Mouse (Mus musculus) right cerebral cortex, postnatal 14 days (tissue): Measurements from ENCODE around the gene Igsf9.

Experiments
- DNase-seq: peaks from one replicate; pipeline ENCODE4 v3.0.0; 2022

The Igsf9 gene

GRCm38 (mm10) chr1:172499765-172500441 lies 18.3 kb downstream of the Igsf9 start, which contains the start of gene Tagln2:
Gene Tagln2 (plus strand): TSS chr1:172500047.
- DNase-seq, result peak; percentile 44

DNA sequence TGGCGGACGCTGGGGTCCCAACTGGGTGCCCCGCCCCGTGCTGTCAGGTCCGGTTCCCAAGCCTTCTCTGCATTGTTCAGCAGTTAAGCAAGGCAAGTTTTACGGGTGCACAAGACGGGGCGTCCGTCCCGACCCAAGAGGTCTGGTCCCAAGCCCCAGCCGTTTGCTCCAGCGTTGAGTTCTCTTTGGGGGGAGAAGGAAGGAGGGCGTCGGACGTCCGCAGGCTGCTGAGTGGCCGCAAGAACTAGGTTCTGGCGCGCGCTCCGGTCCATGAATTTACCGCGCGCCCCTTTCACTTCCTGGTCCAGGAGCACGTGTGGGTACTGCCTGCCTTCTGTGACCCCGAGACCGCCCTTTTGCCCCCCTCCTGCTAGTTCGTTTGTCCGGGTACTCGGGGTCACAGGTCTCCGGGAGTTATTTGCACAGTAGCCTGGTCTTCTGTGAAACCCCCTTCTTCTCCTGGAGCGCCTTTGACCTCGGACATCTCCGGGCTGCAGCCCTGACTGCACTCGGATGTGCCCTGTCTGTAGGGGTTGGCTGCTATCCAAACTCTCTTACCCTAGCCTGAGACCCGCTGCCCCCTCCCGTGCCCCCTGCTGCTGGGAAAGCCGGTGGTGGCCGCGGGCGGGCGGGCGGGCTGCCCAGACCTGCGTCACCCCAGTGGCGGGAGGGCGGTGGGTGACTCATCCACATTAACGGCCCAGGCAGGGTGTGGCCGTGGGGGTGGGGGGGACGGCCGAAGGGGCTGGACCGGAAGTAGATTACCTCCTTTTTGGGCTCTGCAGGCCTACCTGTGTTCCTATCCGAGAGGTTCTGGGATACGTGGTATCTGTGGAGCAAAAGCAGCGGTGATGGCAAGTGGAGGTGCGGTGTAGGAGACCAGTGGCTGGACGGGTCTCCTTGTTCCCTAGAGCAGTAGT lies 19.1 kb downstream of the Igsf9 start:
- no peak for DNase-seq

- no peak for DNase-seq
Measured at GRCm38 (mm10) chr1:172501371-172502144, 20.0 kb downstream of the Igsf9 start.

DNA sequence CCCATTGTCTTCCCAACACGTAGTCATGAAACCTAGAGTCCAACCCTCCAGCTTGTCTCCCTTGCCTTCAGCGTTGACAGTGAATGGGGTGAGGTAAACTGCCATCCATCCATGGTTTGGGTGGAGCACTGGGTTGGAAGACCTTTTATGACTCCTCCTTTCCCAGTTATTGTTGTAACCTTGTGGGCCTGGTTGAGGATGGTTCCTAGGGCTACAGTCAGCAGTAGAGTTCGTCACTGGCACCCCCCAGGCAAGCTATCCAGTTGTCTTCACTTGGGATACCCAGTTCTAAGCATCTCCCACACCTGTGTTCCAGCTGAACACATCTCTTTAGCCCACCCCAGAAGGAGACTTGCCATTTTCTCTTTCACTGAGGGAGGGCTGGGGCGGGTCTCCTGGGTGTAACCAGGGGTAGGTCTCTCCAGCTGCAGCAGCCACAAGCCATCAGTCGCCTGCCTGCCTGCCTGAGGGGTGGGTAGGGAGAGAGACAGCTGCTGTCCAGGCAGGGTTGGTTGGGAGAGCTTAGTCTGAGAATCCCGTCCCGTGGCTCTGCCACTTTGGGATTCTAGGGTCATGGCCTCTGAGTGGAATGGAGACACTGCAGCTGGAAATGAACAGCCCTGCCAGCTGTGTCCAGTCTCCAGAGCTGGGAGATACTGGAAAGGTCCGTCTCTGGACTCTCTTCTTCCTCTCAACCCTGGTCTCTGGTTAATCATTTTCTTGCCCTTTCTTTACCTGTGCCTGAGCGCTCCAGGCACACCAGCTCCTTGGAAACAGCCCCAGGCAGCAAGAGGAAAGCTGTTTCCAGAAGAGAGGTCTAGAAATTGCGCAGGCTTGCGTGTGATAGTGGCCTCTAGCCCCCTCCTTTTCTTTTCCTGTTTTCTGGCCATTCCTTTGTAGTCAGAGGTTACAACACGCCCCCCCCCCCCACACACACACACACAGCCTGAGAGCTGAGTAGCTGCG lies 20.8 kb downstream of the Igsf9 start:
- DNase-seq, result no peak

DNA sequence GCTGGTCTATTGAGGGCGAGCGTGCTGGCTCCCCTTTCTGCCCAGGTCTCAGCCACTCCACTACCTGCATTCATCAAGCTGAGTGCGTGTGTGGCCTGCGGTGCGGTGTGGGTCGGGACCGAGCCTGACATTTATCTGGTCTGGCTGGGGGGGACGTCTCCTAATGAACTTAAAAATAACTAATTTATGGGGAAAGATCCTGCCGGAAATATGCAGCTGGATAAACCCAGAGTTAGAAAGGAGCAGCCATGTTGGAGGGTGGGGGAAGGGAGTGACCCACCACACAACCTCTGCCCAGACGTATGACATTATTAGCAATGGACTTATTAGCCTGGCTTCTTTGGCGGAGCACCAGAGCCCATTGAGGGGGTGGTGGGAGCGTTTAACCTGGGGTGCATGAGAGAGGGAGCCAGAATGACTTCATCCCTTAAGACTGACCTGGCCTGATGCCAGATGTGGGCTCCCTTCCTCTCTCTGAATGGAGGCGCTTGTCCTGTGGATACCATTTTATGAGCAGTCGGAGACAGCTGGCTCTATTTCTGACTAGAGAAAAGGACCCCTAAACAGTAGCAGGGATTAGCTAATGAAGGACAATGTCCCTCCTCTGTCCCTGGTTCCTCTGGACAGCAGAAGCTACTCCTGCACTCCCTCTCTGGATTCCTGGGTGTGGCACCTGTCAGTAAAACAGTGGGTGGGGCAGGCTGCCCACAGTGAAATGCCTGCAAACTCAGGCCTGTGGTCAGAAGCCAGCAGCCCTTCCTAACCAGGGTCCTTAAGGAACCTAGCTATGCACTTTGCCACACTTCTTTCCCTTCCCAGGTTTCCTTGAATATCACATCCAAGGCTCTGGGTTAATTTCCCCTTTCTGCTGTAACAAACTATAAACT lies 21.8 kb downstream of the Igsf9 start:
- peak; percentile 54 for DNase-seq

GRCm38 (mm10) chr1:172504756-172505155 lies 23.2 kb downstream of the Igsf9 start:
- DNase-seq, result no peak

DNA sequence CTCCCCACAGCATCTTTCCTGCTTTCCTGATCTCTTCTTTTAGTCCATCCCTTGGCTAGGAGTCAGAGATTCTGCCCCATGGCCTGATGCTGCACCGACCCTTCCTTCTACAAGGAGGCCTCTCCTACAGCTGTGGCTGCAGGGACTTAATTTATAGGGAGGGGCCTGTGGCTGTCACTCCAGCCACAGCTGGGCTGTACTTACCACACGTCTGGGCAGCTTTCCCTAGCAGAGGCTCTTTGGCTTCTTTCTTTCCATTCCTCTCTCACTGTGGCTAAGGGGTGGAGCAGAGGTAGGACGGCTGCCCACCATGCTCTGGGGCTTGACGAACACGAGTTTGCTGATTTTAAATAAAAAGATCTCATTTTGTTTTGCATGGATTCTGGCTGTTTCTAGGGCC lies 25.4 kb downstream of the Igsf9 start:
- DNase-seq, result no peak

DNA sequence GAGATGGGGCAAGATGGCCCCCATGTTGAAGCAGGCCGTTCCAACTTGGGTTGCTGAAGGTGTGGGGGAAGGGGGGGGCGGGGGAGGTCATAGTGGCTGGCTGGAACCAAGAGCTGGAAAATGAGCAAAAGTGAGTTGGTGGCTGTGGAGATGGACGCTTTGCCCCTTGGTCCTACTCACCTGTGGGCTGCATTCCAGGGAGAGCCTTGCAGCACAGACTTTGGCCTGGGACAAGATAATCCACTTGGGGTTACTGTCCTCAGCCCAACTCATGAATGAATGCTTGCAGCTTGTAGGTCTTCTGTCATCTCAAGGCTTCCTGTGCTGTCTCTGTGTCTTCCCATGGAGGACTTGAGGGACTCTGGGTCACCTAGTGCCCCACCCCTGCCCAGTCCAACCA lies 26.1 kb downstream of the Igsf9 start:
- DNase-seq, result no peak

DNA sequence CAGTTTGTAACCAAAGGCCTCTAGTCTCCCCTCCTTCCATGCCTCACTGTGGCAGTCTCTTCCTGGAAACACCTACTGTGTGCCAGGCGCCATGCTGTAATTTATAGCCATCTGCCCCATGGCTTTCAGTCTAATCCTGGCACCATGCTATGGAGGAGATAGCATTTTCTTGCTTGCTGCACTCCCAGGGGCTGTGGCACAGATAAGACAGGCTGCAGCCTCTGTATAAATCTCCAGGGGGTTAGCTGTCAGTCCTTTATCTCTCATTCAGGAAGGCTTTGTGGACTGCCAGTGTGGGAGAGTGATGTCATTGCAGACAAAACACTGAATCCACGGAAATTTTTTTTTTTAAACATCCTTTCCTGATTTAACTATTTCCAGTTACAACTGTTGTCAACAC lies 26.6 kb downstream of the Igsf9 start:
- no peak for DNase-seq

- no peak for DNase-seq
Measured at GRCm38 (mm10) chr1:172509235-172509634, 27.6 kb downstream of the Igsf9 start.

- no peak for DNase-seq
Measured at GRCm38 (mm10) chr1:172509983-172510382, 28.4 kb downstream of the Igsf9 start.

- DNase-seq, result no peak
Measured at GRCm38 (mm10) chr1:172510421-172510972, 28.9 kb downstream of the Igsf9 start.

- DNase-seq, result no peak
Measured at GRCm38 (mm10) chr1:172512962-172513361, 31.4 kb downstream of the Igsf9 start.

DNA sequence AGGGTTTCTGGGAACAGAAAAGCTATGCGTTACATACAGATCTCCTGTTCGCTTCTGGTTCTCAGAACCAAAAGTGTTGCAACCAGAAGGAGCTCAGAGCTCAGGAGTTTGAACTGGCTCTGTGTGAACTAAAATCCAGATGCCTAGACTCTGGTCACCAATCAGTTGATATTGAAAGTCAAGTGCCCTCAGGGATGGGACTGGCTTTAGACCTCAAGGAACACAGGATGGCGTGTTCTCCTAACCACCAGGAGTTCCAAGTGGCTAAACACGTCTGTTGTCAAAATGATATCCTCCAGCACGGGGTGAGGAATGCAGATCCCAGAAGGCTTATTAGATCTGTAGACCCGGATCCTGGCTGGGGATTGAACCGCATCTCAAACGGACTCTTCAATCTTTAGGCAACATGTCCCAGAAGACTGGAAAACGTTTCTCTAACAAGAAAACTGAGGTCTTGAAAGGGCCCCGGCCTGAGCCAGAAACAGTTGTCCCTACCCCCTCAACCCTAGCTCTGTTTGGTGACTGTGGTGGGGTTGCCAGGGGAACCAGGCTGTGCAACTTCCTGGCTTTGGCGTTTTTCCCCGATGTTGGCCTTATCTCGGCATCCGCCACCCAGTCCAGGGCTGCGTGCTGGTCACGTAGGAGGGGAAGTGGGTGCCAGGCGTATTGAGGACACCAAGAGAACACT lies 32.1 kb downstream of the Igsf9 start:
- DNase-seq, result no peak

- no peak for DNase-seq
Measured at GRCm38 (mm10) chr1:172514213-172514529, 32.6 kb downstream of the Igsf9 start.

- DNase-seq, result no peak
Measured at GRCm38 (mm10) chr1:172514551-172515268, 33.1 kb downstream of the Igsf9 start.

- no peak for DNase-seq
Measured at GRCm38 (mm10) chr1:172515396-172515795, 33.8 kb downstream of the Igsf9 start.

GRCm38 (mm10) chr1:172518013-172518412 lies 36.4 kb downstream of the Igsf9 start:
- DNase-seq, result no peak

DNA sequence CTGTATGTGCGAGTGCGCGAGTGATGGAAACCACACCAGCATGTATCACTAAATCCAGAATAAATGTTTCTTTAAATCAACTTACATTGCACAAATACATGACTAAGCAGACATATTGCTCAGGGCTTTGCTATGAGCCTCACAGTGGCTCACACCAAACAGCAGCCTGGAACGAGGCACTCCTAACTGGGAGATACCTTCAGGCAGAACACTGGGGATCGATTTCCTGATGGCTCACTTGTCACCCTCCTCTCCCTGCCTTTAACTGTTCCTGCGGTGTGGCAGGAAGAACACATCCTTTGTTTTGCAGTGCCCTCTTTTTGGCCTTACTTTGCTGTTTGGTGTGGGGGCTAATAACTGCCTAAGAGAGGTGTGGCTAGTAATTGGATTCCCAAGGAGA lies 38.1 kb downstream of the Igsf9 start:
- no peak for DNase-seq
